Mouse (Mus musculus) MEL (cell line): ENCODE measurements at regions not wholly inside any gene's neighbourhood (a gene's known extent, or its start where the extent isn't known, plus 50 kb on each side); places are given as distances from the start of the nearest gene placed in this dataset.

Source experiments
- DNase-seq: peaks from one replicate; pipeline ENCODE4 v3.0.0; 2011; ENCODE audit warnings: low read depth, low spot score
- H3K27ac ChIP-seq: 2 replicates; pipeline ENCODE4 v1.5.1; 2012; ENCODE audit warnings: low read depth, mild to moderate bottlenecking, control low read depth, low read length, moderate library complexity; ENCODE audit not compliant: control insufficient read depth
- H3K27me3 ChIP-seq, 2 experiments: fragments of 150-350 bp in 1 of 2; sonication (generic) in 1 of 2; 2 replicates each; pipeline ENCODE4 v1.6.1; 2012; ENCODE audit warnings: low read length in 2 of 2, mild to moderate bottlenecking in 2 of 2, improper control_type of control experiment in 1 of 2, moderate library complexity in 1 of 2; ENCODE audit not compliant: insufficient read depth in 2 of 2, control insufficient read depth in 1 of 2
- H3K36me3 ChIP-seq, 2 experiments: 2 replicates each; pipeline ENCODE4 v1.6.1; 2012 to 2014; ENCODE audit warnings: low read length in 2 of 2, improper control_type of control experiment in 1 of 2, inconsistent platforms in 1 of 2, mild to moderate bottlenecking in 1 of 2; ENCODE audit not compliant: insufficient read depth in 2 of 2, control insufficient read depth in 1 of 2
- H3K4me1 ChIP-seq, 2 experiments: fragments of 150-350 bp in 1 of 2; sonication (generic) in 1 of 2; 2 replicates each; pipeline ENCODE4 v1.6.1; 2012; ENCODE audit warnings: low read length in 2 of 2, improper control_type of control experiment in 1 of 2, mild to moderate bottlenecking in 1 of 2; ENCODE audit not compliant: insufficient read depth in 2 of 2, control insufficient read depth in 1 of 2
- H3K4me3 ChIP-seq, 2 experiments: fragments of 150-350 bp in 1 of 2; sonication (generic) in 1 of 2; 2 replicates each; pipeline ENCODE4 v1.5.1; 2012; ENCODE audit warnings: low read depth in 2 of 2, low read length in 2 of 2, mild to moderate bottlenecking in 2 of 2, moderate library complexity in 2 of 2, control low read depth in 1 of 2, improper control_type of control experiment in 1 of 2; ENCODE audit not compliant: control insufficient read depth in 1 of 2, insufficient read depth in 1 of 2
- H3K79me2 ChIP-seq: 2 replicates; pipeline ENCODE4 v1.6.1; 2012; ENCODE audit warnings: mild to moderate bottlenecking, low read length, moderate library complexity; ENCODE audit not compliant: control insufficient read depth, poor library complexity, insufficient read depth
- H3K9ac ChIP-seq: 2 replicates; pipeline ENCODE4 v1.6.1; 2012; ENCODE audit warnings: low read depth, mild to moderate bottlenecking, control low read depth, low read length, moderate library complexity; ENCODE audit not compliant: control insufficient read depth, poor library complexity, severe bottlenecking
- H3K9me3 ChIP-seq: fragments of 150-350 bp; sonication (generic); replicated peaks from 2 replicates; pipeline ENCODE4 v1.6.1; 2012; ENCODE audit warnings: mild to moderate bottlenecking, low read length, improper control_type of control experiment, moderate library complexity; ENCODE audit not compliant: insufficient read depth
- BHLHE40 ChIP-seq: IDR thresholded peaks from 2 replicates; pipeline ENCODE4 v1.6.1; 2012; ENCODE audit warnings: low read depth, mild to moderate bottlenecking, inconsistent platforms, low read length, improper control_type of control experiment, borderline replicate concordance
- CHD1 ChIP-seq: IDR thresholded peaks from 2 replicates; pipeline ENCODE4 v1.6.1; 2012; ENCODE audit warnings: low read depth, mild to moderate bottlenecking, inconsistent platforms, low read length, improper control_type of control experiment
- CTCF ChIP-seq, 3 experiments: IDR thresholded peaks in 2 of 3; conservative IDR thresholded peaks in 1 of 3; 2 replicates each; pipeline ENCODE4 v1.5.1; 2011 to 2012; ENCODE audit warnings: low read length in 3 of 3, low read depth in 2 of 3, mild to moderate bottlenecking in 2 of 3, improper control_type of control experiment in 1 of 3, inconsistent platforms in 1 of 3, mixed read lengths in 1 of 3, moderate library complexity in 1 of 3; ENCODE audit not compliant: control insufficient read depth in 1 of 3, insufficient read depth in 1 of 3, poor library complexity in 1 of 3, severe bottlenecking in 1 of 3
- E2F4 ChIP-seq: IDR thresholded peaks from 2 replicates; pipeline ENCODE4 v1.6.1; 2011; ENCODE audit warnings: low read depth, low read length, improper control_type of control experiment, borderline replicate concordance
- ELF1 ChIP-seq: IDR thresholded peaks from 2 replicates; pipeline ENCODE4 v1.6.1; 2014; ENCODE audit warnings: low read depth, mild to moderate bottlenecking, inconsistent platforms, low read length, improper control_type of control experiment, moderate library complexity
- EP300 ChIP-seq, 2 experiments: IDR thresholded peaks; 2 replicates each; pipeline ENCODE4 v1.6.1; 2011; ENCODE audit warnings: improper control_type of control experiment in 2 of 2, low read length in 2 of 2, low read depth in 1 of 2, mild to moderate bottlenecking in 1 of 2
- GABPA ChIP-seq: IDR thresholded peaks from 2 replicates; pipeline ENCODE4 v1.6.1; 2012; ENCODE audit warnings: low read depth, mild to moderate bottlenecking, inconsistent platforms, low read length, improper control_type of control experiment, moderate library complexity
- GATA1 ChIP-seq: IDR thresholded peaks from 2 replicates; pipeline ENCODE4 v1.6.1; 2011; ENCODE audit warnings: low read depth, low read length, improper control_type of control experiment
- JUND ChIP-seq: IDR thresholded peaks from 2 replicates; pipeline ENCODE4 v1.6.1; 2011; ENCODE audit warnings: low read depth, mild to moderate bottlenecking, improper control_type of control experiment, low read length
- MAX ChIP-seq: IDR thresholded peaks from 2 replicates; pipeline ENCODE4 v1.6.1; 2011; ENCODE audit warnings: low read length, improper control_type of control experiment
- MXI1 ChIP-seq: IDR thresholded peaks from 2 replicates; pipeline ENCODE4 v1.6.1; 2011; ENCODE audit warnings: mild to moderate bottlenecking, low read depth, low read length, improper control_type of control experiment
- MYB ChIP-seq: IDR thresholded peaks from 2 replicates; pipeline ENCODE4 v1.6.1; 2011; ENCODE audit warnings: mild to moderate bottlenecking, low read depth, low read length, improper control_type of control experiment
- POLR2A ChIP-seq, 2 experiments: IDR thresholded peaks; 2 replicates each; pipeline ENCODE4 v1.6.1; 2011 to 2012; ENCODE audit warnings: low read length in 2 of 2, mild to moderate bottlenecking in 2 of 2, control low read depth in 1 of 2, improper control_type of control experiment in 1 of 2, low read depth in 1 of 2, moderate library complexity in 1 of 2; ENCODE audit not compliant: control insufficient read depth in 1 of 2, insufficient read depth in 1 of 2, poor library complexity in 1 of 2
- RAD21 ChIP-seq: IDR thresholded peaks from 2 replicates; pipeline ENCODE4 v1.6.1; 2011; ENCODE audit warnings: mild to moderate bottlenecking, low read depth, low read length, improper control_type of control experiment
- SIN3A ChIP-seq: IDR thresholded peaks from 2 replicates; pipeline ENCODE4 v1.6.1; 2012; ENCODE audit warnings: low read length, improper control_type of control experiment, inconsistent platforms
- SMC3 ChIP-seq: IDR thresholded peaks from 2 replicates; pipeline ENCODE4 v1.6.1; 2011; ENCODE audit warnings: low read depth, low read length, improper control_type of control experiment
- TCF12 ChIP-seq: IDR thresholded peaks from 2 replicates; pipeline ENCODE4 v1.6.1; 2014; ENCODE audit warnings: low read depth, mild to moderate bottlenecking, inconsistent platforms, low read length, improper control_type of control experiment, moderate library complexity
- USF1 ChIP-seq: IDR thresholded peaks from 2 replicates; pipeline ENCODE4 v1.6.1; 2014; ENCODE audit warnings: low read depth, mild to moderate bottlenecking, inconsistent platforms, low read length, improper control_type of control experiment, moderate library complexity
- USF2 ChIP-seq, 2 experiments: IDR thresholded peaks; 2 replicates each; pipeline ENCODE4 v1.6.1; 2011 to 2012; ENCODE audit warnings: improper control_type of control experiment in 2 of 2, low read length in 2 of 2, borderline replicate concordance in 1 of 2, inconsistent platforms in 1 of 2, low read depth in 1 of 2, mild to moderate bottlenecking in 1 of 2; ENCODE audit not compliant: insufficient read depth in 1 of 2
- ZC3H11A ChIP-seq: IDR thresholded peaks from 2 replicates; pipeline ENCODE4 v1.6.1; 2012; ENCODE audit warnings: low read depth, mild to moderate bottlenecking, inconsistent platforms, low read length, improper control_type of control experiment

- no peaks in the 10 kb centered on the region for H3K4me1 ChIP-seq
- no peak for TF ChIP-seq SMC3
- no peak for TF ChIP-seq CTCF (IDR thresholded peaks at IDR 0.05 in 2 of 3, conservative IDR thresholded peaks at IDR 0.05 in 1 of 3; ENCODE audit: control insufficient read depth in 1 of 3, insufficient read depth in 1 of 3, low read depth in 2 of 3, low read length in 3 of 3, poor library complexity in 1 of 3, severe bottlenecking in 1 of 3)
- no peak for TF ChIP-seq USF2 (IDR thresholded peaks at IDR 0.05; ENCODE audit: borderline replicate concordance in 1 of 2, insufficient read depth in 1 of 2, low read depth in 1 of 2, low read length in 2 of 2)
- TF ChIP-seq POLR2A (IDR thresholded peaks at IDR 0.05; ENCODE audit: control insufficient read depth in 1 of 2, insufficient read depth in 1 of 2, low read depth in 1 of 2, low read length in 2 of 2, poor library complexity in 1 of 2) = no peak
- no peak for TF ChIP-seq MYB
- no peak for TF ChIP-seq CHD1
- no peak for TF ChIP-seq ZC3H11A
- no peak for TF ChIP-seq MXI1
- no peak for TF ChIP-seq BHLHE40
- H3K27me3 ChIP-seq = no peaks in the 10 kb centered on the region
- H3K27ac ChIP-seq = no peak overlapping the region
- no peak overlapping the region for H3K9ac ChIP-seq
- no peak overlapping the region for H3K4me3 ChIP-seq
- no peaks in the 10 kb centered on the region for H3K79me2 ChIP-seq
- H3K9me3 ChIP-seq = no peaks in the 10 kb centered on the region
- no peaks in the 10 kb centered on the region for H3K36me3 ChIP-seq
- no peak for DNase-seq
Observed at GRCm38 (mm10) chr10:24446168-24446567, 149.1 kb upstream of the Ccn2 start.

- TF ChIP-seq RAD21 (no peak), ELF1 (no peak), SIN3A (no peak), GABPA (no peak), MAX (no peak), E2F4 (no peak), TCF12 (no peak), USF1 (no peak), EP300 (IDR thresholded peaks at IDR 0.05; ENCODE audit: low read depth in 1 of 2, low read length in 2 of 2) (no peak), JUND (no peak), CTCF (IDR thresholded peaks at IDR 0.05 in 2 of 3, conservative IDR thresholded peaks at IDR 0.05 in 1 of 3; ENCODE audit: control insufficient read depth in 1 of 3, insufficient read depth in 1 of 3, low read depth in 2 of 3, low read length in 3 of 3, poor library complexity in 1 of 3, severe bottlenecking in 1 of 3) (no peak), GATA1 (no peak)
- DNase-seq = no peak
Observed at GRCm38 (mm10) chr10:24447135-24447534, 148.1 kb upstream of the Ccn2 start.

More at GRCm38 (mm10) chr10:24447135-24447534, 148.1 kb upstream of the Ccn2 start:
- no peaks in the 10 kb centered on the region for H3K9me3 ChIP-seq
- H3K36me3 ChIP-seq = no peaks in the 10 kb centered on the region
- H3K4me1 ChIP-seq = no peaks in the 10 kb centered on the region
- no peaks in the 10 kb centered on the region for H3K27me3 ChIP-seq
- no peak overlapping the region for H3K9ac ChIP-seq
- H3K4me3 ChIP-seq = no peak overlapping the region
- no peak overlapping the region for H3K27ac ChIP-seq
- H3K79me2 ChIP-seq = no peaks in the 10 kb centered on the region
